Mouse (Mus musculus) liver (tissue): Measurements from ENCODE around the gene Tm9sf1.
A peak's percentile ranks its signal among the peaks of the same experiment; 100 is the strongest.

Source experiments
- DNase-seq: peaks from one replicate; pipeline ENCODE4 v3.0.0-alpha.2; 2020; ENCODE audit warnings: mixed read lengths

Tm9sf1 gene

DNA sequence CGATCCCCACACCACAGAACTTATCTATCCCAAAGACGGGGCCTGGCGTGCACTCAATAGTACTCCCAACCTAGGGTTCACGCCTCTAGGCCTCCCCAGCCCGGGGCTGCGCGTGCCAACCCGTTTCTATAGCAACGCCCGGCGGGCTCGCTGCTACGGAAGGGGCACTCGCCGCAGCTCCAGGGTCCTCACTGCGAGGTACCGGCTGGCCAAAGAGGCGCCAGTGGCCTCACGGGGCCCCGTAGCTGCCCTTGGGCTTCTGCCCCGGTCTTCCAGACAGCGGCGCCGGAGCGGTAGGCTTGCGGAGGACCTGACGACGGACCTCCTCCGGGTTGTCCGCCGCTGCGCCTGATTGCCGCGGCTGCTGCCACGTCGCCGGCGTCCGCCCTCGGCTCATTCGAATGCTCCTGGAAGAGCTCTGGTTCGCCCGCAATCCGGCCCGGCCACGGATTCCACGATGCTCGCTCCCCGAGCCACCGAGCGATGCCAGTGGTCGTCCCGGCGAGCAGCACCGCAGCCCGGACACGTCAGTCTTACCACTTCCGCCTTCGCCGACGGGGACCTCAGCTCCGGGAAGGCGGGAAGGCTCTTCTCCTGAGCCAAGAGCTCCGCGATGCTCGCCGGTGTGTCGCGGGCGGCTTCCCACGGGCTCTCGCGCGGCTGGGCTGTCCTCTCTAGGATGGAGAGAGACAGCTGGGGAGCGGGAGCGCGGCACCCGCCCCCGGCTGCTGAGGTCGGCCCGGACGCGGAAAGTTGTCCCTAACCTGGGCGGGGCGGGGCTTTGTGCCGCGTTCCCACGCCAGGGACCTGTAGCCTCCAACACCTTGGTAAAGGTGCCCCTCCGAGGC lies at the start of gene Tm9sf1:
Gene Tm9sf1 (minus strand): TSS at position 747 of the 848 bp plus-strand sequence.
- peak; percentile 85 for DNase-seq

DNA sequence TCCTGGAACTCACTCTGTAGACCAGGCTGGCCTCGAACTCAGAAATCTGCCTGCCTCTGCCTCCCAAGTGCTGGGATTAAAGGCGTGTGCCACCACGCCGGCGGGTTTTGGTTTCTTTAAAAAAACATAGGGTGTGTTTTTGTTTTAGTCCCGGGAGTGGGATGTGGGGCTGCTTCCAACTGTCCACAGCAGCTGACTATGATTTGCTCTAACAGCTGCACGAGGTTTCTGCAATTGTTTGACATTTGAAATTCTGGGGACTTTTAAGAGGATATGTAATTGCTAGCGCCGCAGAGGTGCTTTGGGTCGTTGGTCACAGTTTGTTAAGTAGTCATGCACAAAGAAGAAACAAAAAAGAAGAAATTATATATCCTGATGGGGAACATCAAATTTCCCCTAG lies 45.8 kb upstream of the Tm9sf1 start:
- no peak for DNase-seq

GRCm38 (mm10) chr14:55682118-55682493 lies 38.5 kb upstream of the Tm9sf1 start:
- no peak for DNase-seq

- peak; percentile 93 for DNase-seq
These were observed 37.8 kb upstream of the Tm9sf1 start, which contains the start of gene Tinf2 for GRCm38 (mm10) chr14:55681160-55682117. Tinf2 (minus strand) TSS chr14:55681820.

DNA sequence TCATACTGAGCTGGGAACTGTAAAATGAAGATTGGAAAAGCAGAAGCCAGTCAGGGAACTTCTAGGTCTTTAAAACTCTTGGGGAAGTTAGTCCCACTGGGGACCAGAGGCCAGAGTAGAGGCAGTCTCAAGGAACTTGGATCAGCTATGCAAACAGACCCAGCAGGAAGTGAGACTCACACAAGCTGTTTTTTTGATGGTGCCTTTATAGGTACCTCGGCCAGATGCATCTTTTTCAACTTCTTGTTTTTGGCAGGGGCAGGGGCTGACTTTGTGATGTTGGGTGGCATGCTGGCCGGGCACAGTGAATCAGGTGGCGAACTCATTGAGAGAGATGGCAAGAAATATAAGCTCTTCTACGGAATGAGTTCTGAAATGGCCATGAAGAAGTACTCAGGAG lies 34.0 kb upstream of the Tm9sf1 start:
- no peak for DNase-seq

- DNase-seq: no peak
These were observed 29.1 kb upstream of the Tm9sf1 start for GRCm38 (mm10) chr14:55672741-55673060.

DNA sequence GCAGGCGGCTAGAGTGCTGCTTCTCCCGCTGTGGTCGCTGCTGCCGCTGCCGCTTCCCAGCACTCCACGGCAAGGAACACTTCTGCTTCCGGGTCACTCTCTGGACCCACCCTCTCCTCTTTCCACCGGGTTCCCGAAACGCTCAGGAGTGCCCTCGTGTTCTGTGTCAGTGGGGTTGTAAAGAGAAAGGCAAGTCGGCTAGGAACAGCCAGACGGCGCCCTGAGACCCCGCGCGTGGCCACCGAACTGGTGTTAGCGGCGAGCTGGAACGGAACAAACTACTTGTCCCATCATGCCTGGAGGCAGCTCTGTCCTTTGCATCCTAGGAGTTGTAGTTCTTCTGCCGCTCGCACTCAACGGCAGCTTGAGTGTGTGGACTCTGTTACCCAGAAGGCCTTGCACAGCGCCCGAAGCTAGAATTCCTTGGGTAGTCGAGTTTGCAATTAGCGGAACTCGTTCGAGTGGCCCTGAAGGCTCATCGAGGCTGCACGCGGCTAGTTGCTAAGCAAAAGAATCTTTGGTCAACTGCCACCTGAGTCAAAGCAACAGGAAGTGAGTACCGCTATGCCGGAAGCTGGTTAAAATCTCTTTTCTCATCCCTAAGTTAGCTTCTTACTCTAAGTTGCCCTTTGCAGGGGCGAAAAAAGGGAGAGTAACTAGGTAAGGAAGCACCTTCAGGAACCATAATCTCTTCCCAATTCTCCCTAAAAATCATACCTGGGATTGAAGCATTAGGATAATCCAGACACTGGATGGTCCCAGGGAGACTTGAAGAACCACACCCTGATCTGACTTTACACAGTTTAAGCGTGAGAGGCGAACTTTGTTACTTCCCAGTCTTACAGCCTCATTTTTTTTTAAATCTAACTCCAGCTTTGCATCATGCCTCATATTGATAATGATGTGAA lies 28.5 kb upstream of the Tm9sf1 start, which contains the start of the genes Gmpr2 and Nedd8:
Gene Gmpr2 (plus strand): TSS at position 109 of the 908 bp plus-strand sequence.
Gene Nedd8 (minus strand): TSS at position 292 of the 908 bp plus-strand sequence.
- peak; percentile 91 for DNase-seq

DNA sequence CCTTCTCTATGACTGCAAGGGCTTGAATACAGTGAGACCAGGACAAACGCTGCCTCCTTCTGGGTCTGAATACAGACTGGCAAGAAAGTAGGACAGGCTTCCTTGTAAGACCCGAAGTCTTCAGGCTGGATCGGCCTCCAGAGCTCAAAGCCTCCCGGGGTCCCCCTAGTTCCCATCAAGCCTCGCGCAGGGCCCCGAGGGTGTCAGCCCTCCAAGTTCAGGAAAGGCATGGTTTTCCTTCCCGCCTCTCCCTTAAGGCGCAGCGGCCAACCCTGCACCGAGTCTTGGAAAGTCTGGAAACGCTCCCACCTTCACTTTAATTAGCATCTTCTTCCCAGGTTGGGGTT lies 27.9 kb upstream of the Tm9sf1 start:
- DNase-seq: no peak

DNA sequence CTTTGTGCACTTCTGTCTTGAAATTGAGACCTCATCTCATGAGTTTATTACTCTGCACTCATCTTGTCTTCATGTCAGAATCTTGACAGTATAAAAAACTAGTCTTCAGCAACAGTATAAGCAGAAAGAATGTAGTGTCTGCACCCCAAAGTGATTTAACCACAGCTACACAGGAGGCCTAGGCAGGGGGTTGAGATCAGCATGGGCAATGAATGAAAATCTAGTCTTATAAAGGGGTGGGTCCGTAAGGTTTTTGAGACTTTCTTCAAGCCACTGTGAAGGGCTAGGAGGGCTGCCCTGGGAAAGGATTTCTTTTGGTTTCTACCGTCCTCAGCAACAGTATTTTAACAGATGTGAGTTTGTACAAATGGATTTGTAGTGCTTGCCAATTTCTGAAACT lies 17.0 kb upstream of the Tm9sf1 start:
- no peak for DNase-seq

GRCm38 (mm10) chr14:55659960-55660573 lies 16.5 kb upstream of the Tm9sf1 start, which contains the start of gene Mdp1:
Mdp1 (minus strand) TSS chr14:55660508.
- DNase-seq: peak; percentile 86

GRCm38 (mm10) chr14:55658011-55658410 lies 14.4 kb upstream of the Tm9sf1 start:
- no peak for DNase-seq

- no peak for DNase-seq
These were observed 13.3 kb upstream of the Tm9sf1 start for GRCm38 (mm10) chr14:55656935-55657334.

DNA sequence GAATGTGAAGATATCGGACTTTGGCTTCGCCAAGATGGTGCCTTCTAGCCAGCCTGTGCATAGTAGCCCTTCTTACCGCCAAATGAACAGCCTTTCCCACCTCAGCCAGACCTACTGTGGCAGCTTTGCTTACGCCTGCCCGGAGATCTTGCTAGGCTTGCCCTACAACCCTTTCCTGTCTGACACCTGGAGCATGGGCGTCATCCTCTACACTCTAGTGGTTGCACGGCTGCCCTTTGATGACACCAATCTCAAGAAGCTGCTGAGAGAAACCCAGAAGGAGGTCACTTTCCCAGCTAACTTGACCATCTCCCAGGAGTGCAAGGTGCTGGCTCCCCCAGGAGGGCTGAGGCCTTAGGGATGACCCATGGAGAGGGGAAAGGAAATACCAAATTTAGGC lies 7.9 kb upstream of the Tm9sf1 start:
- DNase-seq: no peak

GRCm38 (mm10) chr14:55649884-55650283 lies 6.3 kb upstream of the Tm9sf1 start, which contains the start of gene Tssk4:
Tssk4 (plus strand) TSS chr14:55650184.
- DNase-seq: no peak

DNA sequence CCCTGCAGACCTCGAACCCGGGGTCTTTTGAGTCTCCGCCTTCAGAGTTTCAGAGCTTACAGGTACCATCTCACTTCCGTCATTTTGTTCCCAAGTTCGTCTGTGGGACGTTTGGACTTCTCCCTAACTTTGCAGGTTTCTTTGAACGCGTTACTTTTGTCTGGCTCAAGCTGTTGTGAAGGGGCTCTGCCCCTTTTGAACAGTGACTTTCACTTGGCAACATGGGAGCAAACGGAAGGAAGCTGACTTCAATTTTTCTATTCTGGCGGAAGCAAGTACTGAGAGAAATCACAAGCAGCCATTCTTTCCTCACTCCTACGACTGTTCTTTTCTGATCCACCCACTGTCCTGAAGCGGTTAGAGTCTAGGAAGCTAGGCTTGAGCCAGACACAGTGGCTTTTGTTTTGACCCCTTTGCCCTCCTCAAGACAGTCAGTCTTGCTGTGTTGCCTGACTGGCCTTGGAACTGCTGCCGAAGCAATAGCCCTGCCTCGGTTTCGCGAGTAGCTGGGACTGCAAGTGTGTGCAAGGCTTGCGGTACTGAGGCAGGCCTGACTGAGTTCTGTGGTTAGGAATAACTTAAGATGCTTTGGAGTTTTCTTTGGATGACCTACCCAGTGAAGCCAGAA lies 769 bp upstream of the Tm9sf1 start:
- no peak for DNase-seq

GRCm38 (mm10) chr14:55642679-55643059 lies 937 bp downstream of the Tm9sf1 start:
- DNase-seq: no peak

DNA sequence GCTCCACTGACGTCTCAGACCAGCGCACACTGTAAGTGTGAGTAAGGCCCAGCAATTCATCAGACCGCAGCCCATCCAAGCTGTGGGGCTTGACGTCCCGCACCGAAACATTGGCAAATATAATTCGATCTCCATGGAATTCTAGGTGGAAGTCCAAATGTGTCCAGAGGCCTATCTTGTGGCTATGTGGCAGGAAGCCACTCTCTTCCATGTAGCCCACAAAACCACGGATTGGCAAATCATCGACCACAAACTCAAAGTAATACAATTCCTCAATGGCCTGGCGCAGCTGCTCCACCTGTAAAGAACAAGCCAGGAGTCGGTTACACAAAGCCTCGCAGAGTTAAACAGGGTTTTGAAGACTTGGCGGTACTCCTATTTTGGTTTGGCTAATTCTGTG lies 2.3 kb downstream of the Tm9sf1 start:
- no peak for DNase-seq

DNA sequence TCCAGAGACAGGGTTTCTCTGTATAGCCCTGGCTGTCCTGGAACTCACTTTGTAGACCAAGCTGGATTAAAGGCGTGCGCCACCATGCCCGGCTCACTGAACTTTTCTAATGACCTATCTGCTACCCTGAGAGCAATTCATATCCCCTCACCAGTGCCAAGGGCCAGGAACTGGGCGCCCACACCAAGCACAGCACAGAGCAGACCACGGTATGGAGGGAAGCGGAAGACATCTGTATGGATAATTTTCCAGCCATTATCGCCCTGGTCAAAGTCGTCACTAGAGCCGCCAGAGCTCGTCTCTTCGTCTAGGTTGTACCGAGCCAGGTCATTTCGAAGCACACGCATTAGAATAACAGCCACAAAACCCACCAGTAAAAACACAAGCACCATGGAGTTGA lies 2.8 kb downstream of the Tm9sf1 start:
- DNase-seq: no peak

DNA sequence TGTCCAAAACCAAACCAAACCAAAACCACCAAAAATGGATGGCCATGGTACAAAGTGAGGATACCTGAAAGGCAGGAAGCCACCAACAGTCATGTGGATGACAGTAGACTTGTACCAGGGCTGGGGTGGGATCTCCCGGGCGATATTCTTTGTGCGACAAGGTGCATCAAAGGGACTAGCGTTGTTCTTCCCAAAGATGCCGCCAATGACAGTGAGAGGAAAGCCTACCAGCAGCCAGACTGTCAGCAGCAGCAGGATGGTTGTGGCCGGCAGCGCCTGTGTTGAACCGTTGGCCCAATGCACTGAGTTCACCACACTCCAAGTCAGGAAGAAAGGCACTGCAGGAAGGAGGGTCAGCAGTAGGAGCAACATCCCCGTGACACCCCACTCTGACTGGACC lies 5.8 kb downstream of the Tm9sf1 start, which contains the start of gene Gm49378:
Gene Gm49378 (minus strand): TSS at position 101 of the 400 bp plus-strand sequence.
- no peak for DNase-seq

DNA sequence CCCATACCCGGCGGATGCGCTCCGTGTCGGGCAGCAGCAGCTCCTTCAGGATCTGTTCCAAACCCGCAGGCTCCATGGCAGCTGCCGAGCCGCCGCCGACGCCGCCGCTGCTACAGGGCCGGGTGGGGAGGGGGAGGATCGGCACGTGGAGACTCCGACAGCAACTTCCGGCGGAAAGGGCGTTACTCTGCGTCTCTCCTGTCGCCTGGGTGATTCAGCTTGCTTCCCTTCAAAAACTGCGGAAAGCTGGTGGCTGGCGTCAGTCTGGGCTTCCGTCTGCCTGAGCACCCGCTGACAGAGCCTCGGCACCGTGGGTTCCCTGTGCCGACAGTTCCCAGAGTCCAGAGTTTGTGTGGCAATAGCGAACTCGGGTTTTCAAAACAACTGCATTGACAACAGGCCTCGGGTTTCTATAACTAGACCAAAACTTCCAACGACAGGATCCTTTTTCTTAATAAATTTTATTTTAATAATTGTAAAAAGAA lies 8.0 kb downstream of the Tm9sf1 start, which contains the start of gene Ipo4:
Gene Ipo4 (minus strand): TSS at position 435 of the 485 bp plus-strand sequence.
- DNase-seq: peak; percentile 84
